Mouse (Mus musculus) B cell, adult 2 months (primary cell): ENCODE data around the gene Myo7a.

Experiments
- DNase-seq, 2 experiments: peaks; one replicate each; pipeline ENCODE4 v3.0.0; 2022

Myo7a gene

DNA sequence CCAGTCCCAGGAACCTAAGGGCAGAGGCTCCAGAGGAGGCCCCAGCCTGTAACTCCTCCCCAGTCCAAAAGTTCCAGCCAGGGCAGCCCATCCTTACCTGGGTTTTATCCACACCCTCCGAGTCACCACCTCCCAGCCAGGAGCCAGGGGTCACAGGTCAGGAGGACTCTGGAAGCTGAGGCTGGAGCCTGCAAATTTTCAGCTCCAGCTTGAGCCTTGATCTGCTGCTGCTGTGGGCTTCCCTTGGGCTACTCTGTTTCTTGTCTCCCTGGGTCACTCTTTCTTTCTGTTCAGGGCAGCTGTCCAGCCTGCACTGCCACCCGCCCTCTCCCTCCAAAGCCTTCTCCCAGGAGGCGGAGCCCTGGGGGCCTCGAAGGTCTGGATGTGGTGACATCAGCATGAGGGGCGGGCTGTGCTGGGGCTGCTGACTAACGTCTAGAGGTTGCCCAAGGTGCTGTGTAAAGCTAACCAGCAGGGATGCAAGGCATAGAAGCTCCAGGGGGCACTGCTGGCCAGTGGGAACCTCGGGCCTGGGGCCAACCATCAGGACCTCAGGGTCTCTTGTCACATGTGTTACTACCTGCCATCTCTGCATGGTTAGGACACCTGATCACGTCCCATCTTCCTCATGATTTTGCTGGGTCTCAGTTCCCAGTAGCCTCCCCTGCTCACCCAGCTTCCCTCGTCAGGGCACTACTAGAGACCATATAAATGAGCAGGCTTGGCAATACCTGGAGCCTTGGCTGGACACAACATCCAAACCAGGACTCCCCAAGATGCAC, at the start of gene Myo7a:
Gene Myo7a, minus strand, starts transcription at position 346 of the 782 bp plus-strand sequence.
- DNase-seq: no peak

DNA sequence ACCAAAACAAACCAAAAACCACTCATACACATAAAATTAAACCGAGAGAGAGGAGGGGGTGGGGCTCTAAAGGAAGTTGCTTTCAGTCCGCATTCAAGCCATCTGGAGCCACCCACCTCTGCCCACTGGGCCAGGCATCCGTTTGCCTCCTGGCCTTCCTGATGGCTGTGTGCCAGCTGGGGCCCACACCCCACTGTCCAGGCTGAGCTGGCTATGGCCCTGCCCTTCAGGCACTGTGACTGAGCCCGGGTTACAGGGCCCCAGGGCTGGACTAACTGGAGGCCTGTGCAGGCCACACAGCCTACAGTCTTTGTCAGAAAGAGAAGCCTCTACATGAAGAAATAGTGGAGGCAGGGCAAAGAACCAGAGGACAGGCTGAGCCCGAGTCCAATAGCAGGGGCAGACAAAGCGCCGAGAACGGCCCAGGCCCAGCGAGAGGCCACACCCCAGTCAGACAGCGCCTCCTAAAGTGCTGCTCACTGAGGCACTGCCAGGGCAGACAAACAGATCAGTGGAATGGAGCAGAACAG, 45.7 kb upstream of the Myo7a start:
- DNase-seq: peak; percentile 62 to 66

DNA sequence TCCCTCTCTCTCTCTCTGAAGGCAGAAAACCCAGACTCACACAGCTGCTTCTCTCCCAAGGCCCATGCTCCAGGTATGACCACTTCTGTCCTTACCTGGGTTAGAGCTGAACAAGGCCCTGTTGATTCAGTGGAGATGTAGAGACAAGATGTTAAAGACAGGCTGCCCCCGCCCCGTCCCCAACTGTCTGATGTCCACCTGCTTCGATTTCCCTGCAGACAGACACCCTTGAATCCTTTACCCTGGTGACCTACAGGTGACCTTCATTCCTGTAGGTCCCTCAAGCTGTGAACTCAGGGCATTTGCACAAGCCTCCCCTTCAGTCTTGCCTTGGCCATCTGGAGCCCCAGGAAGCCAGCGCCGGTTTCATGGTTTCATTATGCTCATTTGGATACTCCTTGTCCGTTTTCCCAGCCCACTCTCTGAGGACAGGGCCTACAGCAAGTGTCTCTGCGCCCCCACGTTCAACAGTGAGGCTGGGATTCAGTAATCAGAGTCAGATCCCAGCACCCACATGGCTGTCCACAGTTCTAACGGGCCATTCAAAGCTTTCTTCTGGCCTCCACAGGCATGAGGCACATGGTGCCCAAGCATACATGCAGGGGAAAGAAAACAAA, 45.2 kb upstream of the Myo7a start:
- DNase-seq: no peak

DNA sequence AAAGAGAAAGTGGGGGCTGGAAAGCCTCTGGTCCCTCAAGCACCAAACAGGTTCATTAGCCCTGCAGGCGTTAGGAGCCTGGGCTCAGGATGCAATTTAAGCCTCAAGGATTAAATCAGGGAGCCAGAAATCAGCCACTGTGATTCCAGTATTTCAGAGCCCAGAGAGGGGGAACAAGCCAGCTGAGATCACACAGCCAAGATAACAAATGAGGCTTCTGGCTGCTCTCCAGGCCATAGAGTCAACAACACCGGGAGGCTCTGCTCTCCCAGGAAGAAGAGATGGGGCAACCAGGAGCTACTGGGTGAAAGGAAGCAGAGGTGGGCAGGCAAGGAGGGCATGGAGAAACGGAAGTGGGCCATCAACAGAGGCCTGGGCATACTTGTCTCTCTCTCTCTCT, 44.4 kb upstream of the Myo7a start:
- DNase-seq: no peak

DNA sequence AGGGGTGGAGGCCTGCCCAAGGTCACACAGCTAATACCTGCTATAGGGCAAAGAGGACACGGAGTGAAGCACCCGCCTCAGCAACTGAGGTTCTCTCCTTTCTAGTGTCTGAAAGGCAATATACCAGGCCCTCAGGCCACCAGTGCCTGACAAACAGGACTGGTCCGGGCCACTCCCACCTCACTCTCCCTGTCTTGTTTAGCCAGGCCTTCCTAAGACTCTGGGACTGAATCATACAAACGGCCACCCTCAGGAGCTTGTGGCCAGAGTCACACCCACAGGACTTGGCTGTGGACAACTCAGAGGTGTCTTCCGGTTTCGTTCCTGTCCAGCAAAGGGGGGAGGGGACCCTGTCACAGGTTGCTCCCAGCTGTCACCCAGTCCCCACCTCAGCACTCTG, 42.9 kb upstream of the Myo7a start:
- no peak for DNase-seq

DNA sequence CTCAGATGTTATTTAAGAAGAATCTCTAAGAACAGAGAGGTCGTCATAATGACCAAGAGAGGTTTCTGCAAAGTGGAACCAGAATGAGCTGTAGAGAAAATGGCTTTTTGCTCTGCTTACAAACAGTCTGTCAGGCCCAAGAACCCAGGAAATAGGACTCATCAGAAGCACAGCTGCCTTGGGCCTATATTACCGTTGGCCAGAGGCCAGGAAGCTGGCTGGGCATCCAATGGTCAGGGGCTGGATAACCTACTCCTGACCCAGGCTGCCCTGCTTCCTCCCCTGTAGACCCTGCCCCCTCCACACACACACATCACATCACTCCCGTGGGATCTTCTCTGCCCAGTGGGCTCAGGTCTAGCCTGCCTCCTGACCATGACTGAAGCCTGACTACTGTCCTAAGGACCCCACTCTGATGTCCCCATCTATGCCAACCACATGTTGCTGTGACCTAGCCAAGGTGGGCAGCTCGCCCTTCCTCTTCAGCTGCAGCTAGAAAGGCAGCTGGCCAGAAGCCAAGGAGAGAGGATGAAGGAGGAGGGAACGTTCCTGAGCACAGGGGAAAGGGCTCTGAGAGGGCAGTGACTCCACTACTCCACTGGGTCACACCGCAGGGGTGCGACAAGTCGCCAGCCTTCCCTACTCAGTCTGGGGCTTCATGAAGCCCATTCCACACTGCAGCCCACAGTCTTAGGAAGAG, 40.9 kb upstream of the Myo7a start:
- DNase-seq: no peak

DNA sequence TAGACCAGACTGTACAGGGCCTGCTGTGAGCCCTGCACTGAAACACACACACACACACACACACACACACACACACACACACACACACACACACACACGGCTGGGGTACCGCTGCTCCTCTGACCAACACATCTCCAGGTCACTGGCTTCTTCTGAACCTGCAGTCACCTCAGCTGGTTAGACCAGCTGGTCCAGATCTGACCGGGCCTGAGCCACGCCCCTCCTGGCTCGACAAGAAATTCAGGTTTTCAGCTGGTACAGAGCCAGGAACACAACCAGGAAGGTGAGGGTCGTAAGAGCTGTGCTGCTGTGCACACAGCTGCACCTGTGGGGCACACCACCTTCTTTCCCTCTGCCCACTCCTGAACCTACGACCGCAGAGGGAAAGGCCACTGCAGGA, 39.2 kb upstream of the Myo7a start:
- no peak for DNase-seq

DNA sequence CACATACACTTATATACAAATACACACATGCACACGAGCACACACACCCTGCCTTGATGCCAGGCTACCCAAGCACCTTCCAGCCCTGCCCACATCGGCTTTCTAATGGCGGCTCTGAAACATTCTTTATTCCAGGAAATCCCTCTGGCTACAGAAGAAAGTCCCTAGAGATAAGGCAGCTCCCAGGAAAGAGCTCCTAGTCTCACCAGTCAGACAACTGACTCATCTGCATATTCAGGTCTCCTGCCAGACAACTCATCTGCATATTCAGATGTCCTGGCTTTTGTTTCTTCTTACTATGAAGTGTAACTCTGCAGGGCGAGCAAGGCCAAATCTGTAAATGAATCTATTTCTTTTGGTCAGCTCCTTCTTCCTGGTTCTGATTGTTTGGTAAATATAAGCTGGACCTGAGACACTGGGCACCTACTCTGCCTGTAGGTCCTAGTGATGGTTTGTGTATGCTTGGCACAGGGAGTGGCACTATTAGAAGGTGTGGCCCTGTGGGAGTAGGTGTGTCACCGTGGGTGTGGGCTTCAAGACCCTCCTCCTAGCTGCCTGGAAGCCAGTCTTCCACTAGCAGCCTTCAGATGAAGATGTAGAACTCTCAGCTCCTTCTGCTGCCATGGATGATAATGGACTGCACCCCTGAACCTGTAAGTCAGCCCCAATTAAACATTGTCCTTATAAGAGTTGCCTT, 38.5 kb upstream of the Myo7a start:
- no peak for DNase-seq

DNA sequence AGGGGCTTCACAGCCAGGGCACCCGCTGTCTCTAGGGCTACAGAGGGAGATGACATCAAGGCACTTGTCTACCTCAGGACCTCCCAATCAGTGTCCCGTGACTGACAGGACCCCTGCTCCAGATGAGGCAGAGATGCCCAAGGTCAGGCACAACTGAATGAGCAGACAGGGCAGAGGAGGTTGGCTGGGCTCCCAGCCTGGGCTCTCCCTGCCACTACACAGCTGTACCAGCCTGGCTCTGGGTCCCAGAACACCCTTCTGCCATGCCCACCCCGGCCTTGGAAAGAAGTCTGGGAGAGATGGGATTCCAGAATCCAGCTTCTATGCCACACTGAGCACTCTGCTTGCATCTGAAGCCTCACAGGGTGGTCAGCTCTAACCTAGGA, 36.9 kb upstream of the Myo7a start:
- DNase-seq: no peak

DNA sequence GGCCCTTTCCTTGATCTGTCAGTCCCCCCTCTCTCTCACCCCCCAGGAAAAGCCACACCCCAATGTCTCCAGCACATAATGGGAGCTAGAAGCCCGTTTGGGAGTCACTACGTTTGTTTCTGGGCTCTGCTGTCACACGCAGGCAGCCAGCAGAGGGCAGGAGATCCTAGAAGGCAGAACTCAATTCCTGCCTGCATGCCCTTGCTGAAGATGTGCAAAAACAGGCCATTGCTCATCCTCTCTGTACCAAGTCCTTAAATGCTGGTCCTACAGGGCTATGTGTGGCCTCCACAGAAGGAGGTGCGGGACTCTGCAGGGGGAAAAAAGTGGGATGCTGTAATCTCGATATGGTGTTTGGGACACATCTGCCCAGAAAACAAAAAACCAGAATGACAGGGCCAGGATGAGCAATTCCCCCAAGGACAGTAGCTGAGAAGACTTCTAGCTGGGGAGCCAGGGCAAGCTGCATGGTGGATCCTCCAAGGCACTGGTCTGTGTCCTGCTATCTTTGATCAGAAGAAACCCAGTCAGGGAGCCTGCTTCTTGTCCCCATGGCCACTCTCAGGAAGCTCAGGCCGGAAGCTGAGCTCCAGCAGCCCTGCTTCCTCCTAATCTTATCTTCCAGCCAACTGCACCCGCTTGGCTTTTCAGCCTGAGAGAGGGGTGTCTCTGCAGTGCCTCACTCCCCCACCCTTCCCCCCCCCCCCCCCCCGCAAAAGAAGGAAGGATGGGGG, 36.4 kb upstream of the Myo7a start:
- DNase-seq: peak; percentile 58 to 59

DNA sequence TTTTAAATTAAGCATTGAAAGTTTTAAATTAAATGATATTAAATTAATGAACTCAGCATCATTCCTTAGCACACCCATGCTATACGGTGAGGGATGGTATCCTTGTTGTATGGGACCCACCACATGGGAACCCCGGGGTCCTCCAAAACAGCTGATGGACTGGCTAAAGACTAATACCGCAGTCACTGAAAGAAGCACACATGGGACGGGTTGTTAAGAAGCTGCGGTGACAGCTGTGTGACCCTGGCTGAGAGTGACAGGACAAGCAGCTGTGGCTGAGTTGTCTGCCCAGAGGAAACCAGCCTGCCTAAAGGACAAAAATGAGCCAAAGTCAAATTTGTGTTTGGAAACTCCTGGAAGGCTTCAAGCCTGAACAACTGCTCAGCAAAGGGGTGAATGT, 34.6 kb upstream of the Myo7a start:
- no peak for DNase-seq

DNA sequence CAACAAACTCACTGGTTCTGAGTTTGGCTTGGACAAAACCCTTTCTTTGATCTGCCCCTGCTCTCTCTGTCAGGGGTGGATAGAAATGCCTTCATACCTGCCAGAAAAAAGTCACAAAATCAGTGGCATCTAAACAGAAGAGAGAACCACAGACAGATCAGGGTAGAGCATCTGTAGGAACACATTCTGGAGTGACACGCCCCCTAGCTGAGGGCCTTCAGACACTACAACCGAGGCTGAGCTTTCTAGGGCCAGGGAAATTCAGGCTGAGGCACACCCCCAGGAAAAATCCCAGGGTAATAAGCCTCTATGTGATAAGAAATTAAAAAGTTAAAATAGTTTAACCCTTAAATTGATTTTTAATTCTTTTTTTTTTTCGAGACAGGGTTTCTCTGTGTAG, 34.0 kb upstream of the Myo7a start:
- DNase-seq: no peak

DNA sequence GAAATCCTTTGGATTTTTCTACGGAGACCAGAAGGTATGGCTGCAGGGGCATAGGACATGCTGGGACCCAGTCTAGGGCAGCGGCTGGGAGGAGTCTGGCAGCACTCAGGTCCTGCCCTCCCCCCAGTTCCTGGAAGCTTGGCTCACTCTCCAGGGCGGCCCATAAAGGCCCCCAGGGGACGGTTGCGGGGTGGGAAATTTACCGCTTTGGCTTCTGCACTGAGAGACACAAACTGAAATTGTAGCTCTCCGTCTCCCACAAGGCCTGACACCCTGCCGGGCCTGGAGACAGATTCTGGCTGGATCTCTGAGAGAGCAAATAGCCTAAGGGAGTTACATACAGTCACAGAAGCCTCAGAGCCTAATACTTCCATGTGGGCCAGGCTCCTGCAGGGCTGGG, 33.1 kb upstream of the Myo7a start:
- no peak for DNase-seq

DNA sequence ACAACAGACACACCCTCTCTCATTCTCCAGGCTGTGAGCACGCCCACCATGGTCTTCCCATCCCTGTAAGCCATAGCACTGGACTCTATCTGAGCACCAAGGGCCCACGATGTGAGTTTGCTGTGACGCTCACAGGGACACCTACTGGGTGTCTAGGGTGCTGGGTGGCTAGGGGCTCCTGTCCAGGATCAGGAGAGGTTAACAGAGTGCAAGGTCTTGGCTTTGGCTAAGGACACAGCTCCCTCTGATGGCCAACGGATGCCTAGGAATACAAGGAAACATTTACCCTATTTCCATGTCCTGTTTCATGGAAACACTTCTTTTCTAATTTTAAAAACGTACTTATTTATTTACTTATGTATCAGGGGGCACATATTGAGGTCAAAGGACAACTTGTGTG, 31.2 kb upstream of the Myo7a start:
- no peak for DNase-seq

DNA sequence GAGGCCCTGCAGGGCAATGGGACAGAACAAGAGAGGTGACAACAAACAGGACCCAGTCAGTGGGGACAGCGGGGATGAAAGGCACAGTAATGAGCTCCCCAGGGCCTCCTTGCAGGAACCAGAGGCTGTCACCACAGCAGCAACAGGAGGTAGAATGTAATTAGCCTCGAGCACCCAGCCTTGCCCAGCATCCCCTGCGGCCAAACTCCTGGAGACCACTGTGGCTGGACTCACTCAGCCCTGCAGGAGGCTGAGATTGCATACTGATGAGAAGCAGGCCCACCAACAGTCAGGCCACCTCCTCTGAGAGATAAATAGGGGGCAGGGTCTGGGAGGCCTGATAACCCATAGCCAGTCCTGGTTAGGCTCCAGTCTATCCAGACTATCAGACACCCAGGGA, 30.5 kb upstream of the Myo7a start:
- no peak for DNase-seq

DNA sequence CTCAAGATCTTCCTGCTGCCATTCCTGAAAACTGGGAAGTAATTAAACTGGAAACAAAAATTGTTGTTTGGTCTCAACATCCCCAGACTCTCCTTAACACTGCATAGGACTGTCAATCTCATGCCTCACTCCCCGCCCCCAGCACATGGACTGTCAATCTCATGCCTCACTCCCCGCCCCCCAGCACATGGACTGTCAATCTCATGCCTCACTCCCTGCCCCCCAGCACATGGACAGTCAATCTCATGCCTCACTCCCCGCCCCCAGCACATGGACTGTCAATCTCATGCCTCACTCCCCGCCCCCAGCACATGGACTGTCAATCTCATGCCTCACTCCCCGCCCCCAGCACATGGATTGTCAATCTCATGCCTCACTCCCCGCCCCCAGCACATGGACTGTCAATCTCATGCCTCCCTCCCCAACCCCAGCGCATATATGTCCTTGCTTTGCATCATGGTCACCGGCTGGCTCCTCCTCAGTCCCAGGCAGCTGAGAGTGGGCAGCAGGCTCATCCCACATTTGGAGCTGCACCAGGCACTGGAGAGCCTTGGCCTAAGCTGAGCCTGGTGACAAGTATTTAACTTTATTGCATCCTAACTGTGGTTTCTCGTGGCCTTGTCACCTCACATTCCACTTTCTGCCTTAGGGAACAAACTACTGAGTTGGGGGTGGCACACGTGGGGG, 29.5 kb upstream of the Myo7a start:
- DNase-seq: no peak

DNA sequence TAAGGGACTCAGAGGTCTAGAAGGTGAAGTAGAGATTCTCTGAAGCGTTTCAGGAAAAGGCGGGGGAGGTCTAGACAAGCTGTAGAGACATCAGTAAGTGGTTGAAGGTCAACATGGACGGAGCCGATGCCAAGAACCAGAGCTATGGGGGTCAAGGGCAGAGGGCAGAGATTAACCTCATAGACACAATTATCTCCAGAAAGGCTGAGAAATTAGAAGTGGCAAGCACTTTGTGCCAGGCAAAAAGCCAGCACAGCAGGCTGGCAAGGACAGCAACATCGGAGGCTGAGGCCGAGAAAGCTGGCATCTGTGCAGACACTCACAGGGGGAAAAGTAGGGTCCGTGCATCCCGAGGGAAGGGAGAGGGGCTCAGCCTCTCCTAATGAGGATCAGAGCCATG, 28.4 kb upstream of the Myo7a start:
- no peak for DNase-seq

DNA sequence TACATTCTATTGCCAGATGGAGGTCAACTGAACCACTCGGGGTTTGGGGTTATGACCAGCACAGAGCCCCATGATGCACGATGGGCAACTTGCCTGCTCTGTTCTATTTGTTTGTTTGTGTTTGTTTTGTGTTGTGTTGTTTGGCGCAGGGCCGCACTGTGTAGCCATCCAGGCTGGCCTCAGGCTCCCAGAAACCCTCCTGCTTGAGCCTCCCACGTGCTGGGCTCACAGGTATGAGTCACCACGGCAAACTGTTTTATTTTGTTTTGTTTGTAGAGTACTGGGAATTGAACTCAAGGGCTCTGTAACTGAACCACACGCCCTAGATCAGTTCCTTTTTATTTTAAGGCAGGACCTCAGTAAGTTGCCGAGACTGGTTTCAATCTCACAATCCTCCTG, 27.1 kb upstream of the Myo7a start:
- no peak for DNase-seq

DNA sequence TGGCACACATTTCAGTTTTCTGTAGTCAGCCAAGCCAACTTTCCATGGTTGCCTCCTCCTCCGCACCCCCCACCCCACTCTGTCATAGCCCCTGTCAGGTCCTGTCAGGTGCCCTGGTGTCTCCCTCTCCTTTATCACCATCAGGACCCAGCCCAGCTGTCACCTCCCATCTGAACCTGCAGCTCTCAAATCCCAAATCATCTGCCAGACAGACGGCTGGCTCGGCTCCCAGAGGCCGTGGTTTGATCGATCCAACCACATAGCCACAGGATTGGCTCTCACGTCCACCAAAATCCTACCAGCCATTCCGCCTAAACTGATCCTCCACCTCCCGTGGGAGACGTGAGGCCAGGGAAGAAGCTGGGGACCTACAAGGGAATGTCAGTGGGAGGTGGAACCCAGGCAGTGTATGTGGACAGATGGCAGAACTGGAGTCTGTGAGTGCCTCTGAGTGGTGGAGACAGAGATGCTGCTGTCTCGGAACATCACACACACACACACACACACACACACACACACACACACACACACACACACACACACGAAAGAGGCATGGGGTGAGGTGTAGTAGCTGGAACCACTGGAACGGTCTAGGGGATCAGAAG, 26.6 kb upstream of the Myo7a start:
- DNase-seq: no peak

DNA sequence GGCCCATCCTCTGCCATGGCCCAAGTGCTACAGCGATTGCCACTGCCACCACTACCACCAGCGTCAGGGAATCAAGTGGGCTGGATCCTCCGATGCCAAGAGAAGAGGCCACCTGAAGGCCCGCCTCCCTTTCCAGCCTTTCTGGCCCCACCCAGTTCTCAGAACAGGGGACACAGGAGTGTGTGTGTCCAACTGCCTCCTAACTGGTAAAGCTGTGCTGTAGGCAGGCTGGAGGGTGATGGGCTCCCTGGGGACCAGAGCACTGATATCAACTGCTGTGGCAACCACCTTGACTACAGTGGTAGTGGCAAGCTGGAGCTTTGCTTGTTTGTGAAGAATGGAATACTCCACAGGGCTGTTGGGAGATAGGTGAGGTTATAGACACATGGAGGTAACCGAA, 26.1 kb upstream of the Myo7a start, which contains the start of gene Omp:
Gene Omp, minus strand, starts transcription at position 101 of the 400 bp plus-strand sequence.
- no peak for DNase-seq

DNA sequence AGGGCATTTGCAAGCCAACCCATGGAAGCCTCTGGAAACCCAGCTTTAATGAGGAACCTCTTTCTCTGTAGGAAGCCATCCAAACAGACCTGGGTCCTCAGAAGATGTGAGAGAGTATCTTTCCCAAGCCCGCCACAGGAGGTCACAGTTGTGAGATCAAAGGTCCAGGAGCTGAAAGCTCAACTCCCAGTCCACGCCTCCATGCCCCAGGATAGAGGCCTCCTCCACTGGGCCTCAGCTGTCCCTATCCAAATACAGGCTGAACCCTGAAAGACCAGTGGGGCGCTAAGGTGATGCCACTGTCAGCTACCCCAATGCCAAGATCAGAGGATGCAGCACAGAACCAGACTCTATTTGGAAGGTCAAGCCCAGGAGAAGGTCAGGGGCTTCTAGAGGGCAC, 23.3 kb upstream of the Myo7a start:
- no peak for DNase-seq

DNA sequence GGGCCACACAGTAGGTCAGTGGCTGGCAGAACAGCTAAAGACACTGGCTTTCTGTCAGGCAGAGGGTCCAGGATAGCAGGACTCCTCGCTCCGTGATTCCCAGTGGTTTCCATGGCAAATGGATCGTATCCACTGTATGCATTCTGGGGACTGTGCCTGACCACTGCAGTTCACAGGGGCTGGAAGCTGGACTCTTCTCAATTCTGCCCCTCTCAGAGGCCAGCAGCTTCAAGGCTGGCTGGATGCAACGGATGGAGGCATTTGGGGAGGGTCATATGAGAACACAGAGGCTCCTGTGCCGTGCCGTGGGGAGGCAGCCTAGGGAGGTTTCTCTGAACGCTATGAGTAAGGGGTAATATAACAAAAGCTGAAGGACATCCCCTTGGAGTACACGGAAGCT, 22.9 kb upstream of the Myo7a start:
- no peak for DNase-seq
